Mouse (Mus musculus) kidney, adult 2 months (tissue): ENCODE data around the gene Adgrd1.

Experiments
- CTCF ChIP-seq: fragments of 200-500 bp; conservative IDR thresholded peaks from 2 replicates; pipeline ENCODE4 v1.5.1; 2011; ENCODE audit warnings: low read depth, mild to moderate bottlenecking, control low read depth, low read length, moderate library complexity, mixed read lengths; ENCODE audit not compliant: insufficient read depth, insufficient read length
- POLR2A ChIP-seq: fragments of 200-500 bp; IDR thresholded peaks from one replicate; pipeline ENCODE4 v1.6.1; 2011; ENCODE audit warnings: low read depth, low read length, control low read depth

DNA sequence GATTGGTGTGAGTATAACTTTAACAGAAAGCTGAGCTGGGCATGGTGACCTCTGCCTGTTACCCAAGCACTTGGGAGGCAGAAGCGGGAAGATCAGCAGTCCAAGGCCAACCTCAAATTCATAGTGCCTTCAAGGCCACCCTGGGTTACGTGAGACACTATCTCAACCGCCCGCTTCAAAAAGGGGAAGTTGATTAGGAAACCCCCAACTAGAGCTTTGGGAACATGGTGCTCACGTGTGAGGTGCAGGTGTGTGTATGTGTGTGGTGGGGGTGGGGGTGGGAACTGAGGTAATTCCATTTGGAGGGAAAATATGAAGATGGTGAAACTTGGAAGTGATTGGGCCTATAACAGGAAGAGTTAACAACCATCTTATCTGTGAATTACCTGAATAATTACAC is 19.3 kb upstream of the Adgrd1 start:
- TF ChIP-seq POLR2A = no peak
- TF ChIP-seq CTCF = no peak
